Mouse (Mus musculus) liver, postnatal 0 days (tissue): ENCODE results near the gene Sp100.

Experiments used
- CTCF ChIP-seq: sonication (generic); IDR thresholded peaks from 2 replicates; pipeline ENCODE4 v1.5.1; 2016; ENCODE audit warnings: antibody characterized with exemption, low read depth
- EP300 ChIP-seq: IDR thresholded peaks from 2 replicates; pipeline ENCODE4 v1.6.1; 2016; ENCODE audit warnings: antibody characterized with exemption, low read depth, mild to moderate bottlenecking

GRCm38 (mm10) chr1:85751932-85752680 is 102.3 kb downstream of the Sp100 start:
- TF ChIP-seq CTCF: no peak
- TF ChIP-seq EP300: no peak
